Mouse (Mus musculus): ENCODE results near the gene Nlgn2.

Gene Nlgn2

GRCm38 (mm10) chr11:69793429-69793828 lies 44.2 kb downstream of the Nlgn2 start:
- no peak for DNase-seq

GRCm38 (mm10) chr11:69791420-69791819 lies 46.2 kb downstream of the Nlgn2 start:
- DNase-seq, result no peak

- DNase-seq, result no peak
These were observed 48.2 kb downstream of the Nlgn2 start for GRCm38 (mm10) chr11:69789431-69789830.

DNA sequence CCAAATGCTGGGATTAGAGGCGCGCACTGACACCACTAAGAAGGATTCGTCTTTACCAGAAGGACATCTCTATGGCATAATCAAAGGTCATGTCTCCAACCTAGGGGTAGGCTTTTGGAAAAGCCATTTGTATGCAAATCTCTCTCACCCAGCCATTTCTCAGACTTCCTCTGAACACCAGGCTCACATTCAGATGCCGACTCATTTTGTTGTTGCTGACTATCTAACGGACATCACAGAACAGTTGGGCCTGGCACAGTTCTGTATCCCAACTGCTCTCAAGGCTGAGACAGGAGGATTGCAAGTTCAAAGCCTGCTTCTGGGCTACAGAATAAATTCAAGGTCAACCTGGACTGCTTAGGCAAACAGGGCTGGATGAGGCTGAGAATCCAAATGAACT lies 50.3 kb downstream of the Nlgn2 start:
- no peak for DNase-seq

DNA sequence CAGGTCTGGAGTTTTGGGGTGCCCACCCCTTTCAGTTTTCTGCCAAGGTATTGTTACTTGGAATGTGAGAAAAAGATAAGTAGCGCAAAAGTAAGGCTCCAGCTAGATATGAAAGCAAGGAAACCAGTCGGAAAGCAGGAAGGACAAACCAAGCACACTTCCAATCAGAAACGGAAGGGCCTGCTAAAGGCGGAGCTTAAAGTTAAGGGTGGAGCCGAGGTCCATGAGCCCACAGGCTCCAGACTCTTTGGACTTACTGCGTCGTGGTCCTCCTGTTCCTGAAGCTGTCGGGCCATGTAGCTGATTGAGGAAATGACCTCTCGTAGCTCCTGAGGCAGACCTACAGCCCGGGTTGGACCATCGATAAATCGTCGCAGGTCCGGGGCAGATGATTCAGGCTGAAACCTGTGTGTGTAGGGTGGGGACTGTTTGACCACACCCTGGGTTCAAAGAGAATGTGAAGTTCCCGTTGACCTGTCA lies 52.8 kb downstream of the Nlgn2 start:
- no peak for DNase-seq

DNA sequence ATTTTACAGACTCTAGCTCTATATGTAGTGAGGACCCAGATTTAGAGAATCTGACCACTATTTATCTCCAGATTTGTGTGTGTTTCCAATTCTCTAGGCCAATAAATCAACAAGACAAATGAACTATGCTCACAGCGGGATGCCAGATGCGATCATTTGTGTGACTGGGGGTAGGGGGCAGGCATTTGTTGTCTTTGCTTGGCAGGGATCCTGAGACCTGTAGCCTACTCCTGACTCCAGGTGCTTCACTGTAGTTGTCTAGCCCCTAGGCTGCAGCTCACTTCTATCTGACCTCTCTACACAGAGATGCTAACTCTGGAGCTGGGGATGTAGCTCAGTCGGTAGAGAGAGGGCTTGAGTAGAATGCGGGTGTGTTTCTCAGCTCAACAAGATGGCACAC lies 55.8 kb downstream of the Nlgn2 start:
- no peak for DNase-seq

- no peak for DNase-seq
These were observed 58.6 kb downstream of the Nlgn2 start for GRCm38 (mm10) chr11:69778985-69779384.

GRCm38 (mm10) chr11:69778258-69778982 lies 59.2 kb downstream of the Nlgn2 start:
- peak; percentile 51 to 62 for DNase-seq

GRCm38 (mm10) chr11:69777504-69778257 lies 59.9 kb downstream of the Nlgn2 start:
- no peak for DNase-seq

DNA sequence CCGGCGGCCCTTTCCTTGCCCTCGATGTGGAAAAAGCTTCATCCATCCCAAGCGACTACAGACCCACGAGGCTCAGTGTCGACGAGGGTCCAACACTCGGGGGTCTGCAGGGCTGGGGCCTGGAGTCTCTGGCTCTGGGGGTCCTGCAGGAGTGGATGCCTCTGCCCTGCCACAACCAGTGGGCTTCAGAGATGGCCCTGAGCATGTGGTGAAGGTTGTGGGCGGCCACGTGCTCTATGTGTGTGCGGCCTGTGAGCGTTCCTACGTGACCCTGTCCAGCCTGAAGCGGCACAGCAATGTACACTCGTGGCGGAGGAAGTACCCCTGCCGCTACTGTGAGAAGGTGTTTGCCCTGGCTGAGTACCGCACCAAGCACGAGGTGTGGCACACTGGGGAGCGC lies 61.1 kb downstream of the Nlgn2 start:
- no peak for DNase-seq

GRCm38 (mm10) chr11:69775716-69776115 lies 61.9 kb downstream of the Nlgn2 start:
- DNase-seq, result peak; percentile 35 to 39

GRCm38 (mm10) chr11:69774961-69775360 lies 62.6 kb downstream of the Nlgn2 start:
- DNase-seq, result no peak
